Mouse (Mus musculus): ENCODE results near the gene Eid3. TPM values are rescaled to one million over a fixed set of nuclear protein-coding genes. Genes with fewer than 3 reads are reported as not detected.

Eid3 gene
- total RNA-seq, 2 experiments from 2014 or later, result 1.9 to 2.5 TPM

- DNase-seq, result peak; percentile 37 to 62
These were observed 43.8 kb downstream of the Eid3 start for GRCm38 (mm10) chr10:82910198-82910597.

- DNase-seq, result no peak
These were observed 46.8 kb downstream of the Eid3 start for GRCm38 (mm10) chr10:82913238-82913637.

GRCm38 (mm10) chr10:82913772-82914171, 47.3 kb downstream of the Eid3 start:
- no peak for DNase-seq

Other genes starting within 250 kb of the Eid3 start
- 10 to 100 TPM; 23.4 to 26.6 TPM for gene 1190007I07Rik, start 243.4 kb upstream of the Eid3 start, total RNA-seq (2021)
- 10 to 100 TPM; 30.2 to 31.8 TPM for gene Tdg, start 236.8 kb upstream of the Eid3 start, total RNA-seq (2021)
- 1 to 10 TPM; 1.7 to 2.4 TPM for gene Glt8d2, start 176.0 kb upstream of the Eid3 start, total RNA-seq (2021)
- gene Hcfc2, start 170.5 kb upstream of the Eid3 start, total RNA-seq (2021), result 10 to 100 TPM; 28.5 to 32.5 TPM
- 10 to 100 TPM; 19.4 to 19.6 TPM for gene Nfyb, start 102.5 kb upstream of the Eid3 start, total RNA-seq (2021)
- gene Txnrd1, start 32.7 kb upstream of the Eid3 start, total RNA-seq (2021), result 100 to 1,000 TPM; 103 to 122 TPM
- 10 to 100 TPM; 40.8 to 75.4 TPM for gene Chst11, start 118.9 kb downstream of the Eid3 start, total RNA-seq (2021)